Mouse (Mus musculus): ENCODE data around the gene Vat1. TPM values are rescaled to one million over a fixed set of nuclear protein-coding genes. Genes with fewer than 3 reads are reported as not detected.
"Not testable (repeated sequence)": the region's sequence is repeated elsewhere in the genome, so short reads cannot be mapped to it uniquely, and the experiment has no call there.

The Vat1 gene
- polyA plus RNA-seq, 2 experiments = 63.3 to 88.0 TPM

DNA sequence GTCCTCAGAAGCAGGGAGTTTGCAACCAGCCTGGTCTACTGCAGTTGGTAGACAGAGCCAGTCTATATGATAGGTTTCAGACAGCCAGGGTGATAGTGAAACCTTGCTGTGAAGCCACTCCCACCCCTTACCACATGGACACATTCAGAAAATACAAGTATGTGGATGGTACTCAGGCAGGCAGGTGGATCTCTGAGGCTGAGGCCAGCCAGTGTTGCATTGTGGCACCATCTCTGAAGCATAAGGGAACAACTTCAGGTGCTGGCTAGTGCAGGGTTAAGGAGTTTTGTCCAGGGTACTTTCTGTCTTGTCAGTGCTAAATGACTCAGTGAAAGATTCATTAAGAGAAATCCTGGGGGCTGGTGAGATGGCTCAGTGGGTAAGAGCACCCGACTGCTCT is 19.7 kb downstream of the Vat1 start:
- Histone ChIP-seq H3K4me2 (replicated peaks; ENCODE audit: low read depth, low read length, severe bottlenecking) (no peak overlapping the region), H3K27ac (replicated peaks; ENCODE audit: low read depth, low read length) (no peak overlapping the region), H3K27me3 (ENCODE audit: control insufficient read depth, insufficient read depth, low read length) (no peaks in the 10 kb centered on the region), H3K9me3 (ENCODE audit: control insufficient read depth, low read length) (no peaks in the 10 kb centered on the region), H3K36me3 (ENCODE audit: control insufficient read depth, insufficient read depth, low read length) (peaks cover 29% of the 10 kb centered on the region), H3K4me3 (replicated peaks; ENCODE audit: low read length) (no peak overlapping the region), H3K4me1 (ENCODE audit: control insufficient read depth, insufficient read depth, low read length) (peaks cover 8% of the 10 kb centered on the region), H3K9ac (ENCODE audit: low read depth, low read length, severe bottlenecking) (no peak overlapping the region)
- no peak for TF ChIP-seq POLR2A (IDR thresholded peaks at IDR 0.05; ENCODE audit: borderline replicate concordance, extremely low read depth, insufficient read depth, insufficient read length)
- ATAC-seq (ENCODE audit: low FRiP score, low read depth) (no peak), DNase-seq (ENCODE audit: low spot score) (no peak)
- WGBS = 92% methylated on average over 1 of the region's 1 CpGs

DNA sequence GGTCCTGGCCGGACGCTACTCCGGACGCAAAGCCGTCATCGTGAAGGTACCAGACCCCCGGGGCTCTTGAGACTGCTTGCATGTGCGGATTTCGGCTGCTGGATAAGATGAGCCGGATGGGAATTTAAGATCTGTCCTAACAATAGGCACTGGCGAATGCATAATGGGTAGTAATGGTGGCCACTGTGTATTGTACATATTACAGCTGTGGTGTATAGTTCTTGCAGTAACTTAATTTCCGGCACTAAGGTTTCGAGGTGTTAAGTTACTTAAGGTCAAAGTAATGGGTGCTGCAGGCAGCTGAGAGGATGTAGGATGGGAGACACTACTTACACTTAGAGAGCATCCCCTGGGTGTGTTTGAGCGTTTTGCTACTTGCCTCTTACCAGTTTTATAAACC is 23.3 kb downstream of the Vat1 start:
- Histone ChIP-seq H3K4me2 (replicated peaks; ENCODE audit: low read depth, low read length, severe bottlenecking) (peak overlapping the region; percentile 82), H3K27ac (replicated peaks; ENCODE audit: low read depth, low read length) (peak overlapping the region; percentile 95), H3K9me3 (ENCODE audit: control insufficient read depth, low read length) (no peaks in the 10 kb centered on the region), H3K27me3 (ENCODE audit: control insufficient read depth, insufficient read depth, low read length) (no peaks in the 10 kb centered on the region), H3K9ac (ENCODE audit: low read depth, low read length, severe bottlenecking) (peak overlapping the region; percentile 97), H3K36me3 (ENCODE audit: control insufficient read depth, insufficient read depth, low read length) (peaks cover 29% of the 10 kb centered on the region), H3K4me3 (replicated peaks; ENCODE audit: low read length) (peak overlapping the region; percentile 81), H3K4me1 (ENCODE audit: control insufficient read depth, insufficient read depth, low read length) (peaks cover 8% of the 10 kb centered on the region)
- ATAC-seq (ENCODE audit: low FRiP score, low read depth) (no peak), DNase-seq (ENCODE audit: low spot score) (no peak)
- 2% methylated on average over 14 of the region's 14 CpGs for WGBS
- TF ChIP-seq POLR2A (IDR thresholded peaks at IDR 0.05; ENCODE audit: borderline replicate concordance, extremely low read depth, insufficient read depth, insufficient read length) = no peak

- ATAC-seq (ENCODE audit: low FRiP score, low read depth) (peak; percentile 97), DNase-seq (ENCODE audit: low spot score) (peak; percentile 99)
- WGBS = under 1% methylated on average over 42 of the region's 42 CpGs
- Histone ChIP-seq H3K9me3 (ENCODE audit: control insufficient read depth, low read length) (no peaks in the 10 kb centered on the region), H3K4me1 (ENCODE audit: control insufficient read depth, insufficient read depth, low read length) (peaks cover 8% of the 10 kb centered on the region), H3K4me2 (replicated peaks; ENCODE audit: low read depth, low read length, severe bottlenecking) (peak within 1 kb of the TSS; percentile 82), H3K4me3 (replicated peaks; ENCODE audit: low read length) (peak within 1 kb of the TSS; percentile 81), H3K27me3 (ENCODE audit: control insufficient read depth, insufficient read depth, low read length) (no peaks in the 10 kb centered on the region), H3K27ac (replicated peaks; ENCODE audit: low read depth, low read length) (peak within 1 kb of the TSS; percentile 95), H3K9ac (ENCODE audit: low read depth, low read length, severe bottlenecking) (peak within 1 kb of the TSS; percentile 97), H3K36me3 (ENCODE audit: control insufficient read depth, insufficient read depth, low read length) (peaks cover 29% of the 10 kb centered on the region)
- TF ChIP-seq POLR2A (IDR thresholded peaks at IDR 0.05; ENCODE audit: borderline replicate concordance, extremely low read depth, insufficient read depth, insufficient read length) = 0 out of 2 replicates have a peak, but pooled peaks have one; percentile 29
Measured at GRCm38 (mm10) chr11:101442127-101442693, 23.8 kb downstream of the Vat1 start, which contains the start of gene Rpl27. TSS of gene Rpl27 (plus strand) at chr11:101442298.

DNA sequence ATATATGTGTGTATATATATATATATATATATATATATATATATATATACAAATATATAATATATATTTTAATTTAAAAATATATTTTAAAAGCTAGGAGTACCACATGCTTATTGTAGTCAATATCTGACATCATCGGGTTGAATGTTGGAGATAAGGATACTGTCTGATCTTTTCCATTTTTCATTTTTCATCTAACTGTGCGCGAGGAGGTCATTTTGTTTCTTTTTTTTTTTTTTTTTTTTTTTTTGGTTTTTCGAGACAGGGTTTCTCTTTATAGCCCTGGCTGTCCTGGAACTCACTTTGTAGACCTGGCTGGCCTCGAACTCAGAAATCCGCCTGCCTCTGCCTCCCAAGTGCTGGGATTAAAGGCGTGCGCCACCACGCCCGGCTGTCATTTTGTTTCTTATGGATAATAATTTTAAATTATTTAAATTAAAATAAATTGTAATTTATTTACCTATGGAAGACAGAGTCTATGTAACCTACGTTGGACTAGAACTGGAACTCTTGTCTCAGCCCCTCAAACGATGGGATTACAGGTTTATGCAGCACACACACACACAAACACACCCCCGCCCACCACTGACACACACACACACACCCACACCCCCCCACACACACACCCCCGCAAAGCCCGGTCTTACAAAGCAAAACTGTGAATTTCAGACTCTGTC is 24.4 kb downstream of the Vat1 start:
- Histone ChIP-seq H3K4me3 (replicated peaks; ENCODE audit: low read length) (peak overlapping the region; percentile 81), H3K4me2 (replicated peaks; ENCODE audit: low read depth, low read length, severe bottlenecking) (peak overlapping the region; percentile 47), H3K36me3 (ENCODE audit: control insufficient read depth, insufficient read depth, low read length) (peaks cover 29% of the 10 kb centered on the region)
- DNase-seq (ENCODE audit: low spot score); H3K9ac ChIP-seq (ENCODE audit: low read depth, low read length, severe bottlenecking); H3K27ac ChIP-seq (replicated peaks; ENCODE audit: low read depth, low read length); H3K9me3 ChIP-seq (ENCODE audit: control insufficient read depth, low read length); H3K4me1 ChIP-seq (ENCODE audit: control insufficient read depth, insufficient read depth, low read length); H3K27me3 ChIP-seq (ENCODE audit: control insufficient read depth, insufficient read depth, low read length); ATAC-seq (ENCODE audit: low FRiP score, low read depth): not testable (repeated sequence)
- WGBS = 37% methylated on average over 14 of the region's 15 CpGs

DNA sequence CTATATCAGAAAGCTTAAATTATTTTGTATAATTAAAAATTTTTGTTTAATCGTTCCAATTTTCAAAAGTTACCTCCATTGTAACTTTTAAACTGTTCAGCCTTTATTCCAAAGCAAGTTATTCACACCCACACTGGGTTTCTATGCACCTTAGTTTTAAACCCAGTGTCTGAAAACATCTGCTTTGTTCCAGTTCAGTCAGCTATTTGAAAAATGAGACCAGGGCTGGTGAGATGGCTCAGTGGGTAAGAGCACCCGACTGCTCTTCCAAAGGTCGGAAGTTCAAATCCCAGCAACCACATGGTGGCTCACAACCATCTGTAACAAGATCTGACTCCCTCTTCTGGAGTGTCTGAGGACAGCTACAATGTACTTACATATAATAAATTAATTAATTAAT is 28.0 kb downstream of the Vat1 start:
- H3K4me3 ChIP-seq (replicated peaks; ENCODE audit: low read length); H3K27me3 ChIP-seq (ENCODE audit: control insufficient read depth, insufficient read depth, low read length); H3K9me3 ChIP-seq (ENCODE audit: control insufficient read depth, low read length); H3K4me2 ChIP-seq (replicated peaks; ENCODE audit: low read depth, low read length, severe bottlenecking); H3K4me1 ChIP-seq (ENCODE audit: control insufficient read depth, insufficient read depth, low read length); DNase-seq (ENCODE audit: low spot score); H3K9ac ChIP-seq (ENCODE audit: low read depth, low read length, severe bottlenecking); H3K27ac ChIP-seq (replicated peaks; ENCODE audit: low read depth, low read length); ATAC-seq (ENCODE audit: low FRiP score, low read depth): not testable (repeated sequence)
- 54% methylated on average over 3 of the region's 3 CpGs for WGBS
- peaks cover 30% of the 10 kb centered on the region for H3K36me3 ChIP-seq (ENCODE audit: control insufficient read depth, insufficient read depth, low read length)

Measured in limb, embryonic 14.5 days (tissue).